Mouse (Mus musculus) lung, postnatal 4 days (tissue): ENCODE results near the gene Hpcal1.

ENCODE experiments used
- DNase-seq, 2 experiments: peaks; one replicate each; pipeline ENCODE4 v3.0.0; 2021

The Hpcal1 gene

DNA sequence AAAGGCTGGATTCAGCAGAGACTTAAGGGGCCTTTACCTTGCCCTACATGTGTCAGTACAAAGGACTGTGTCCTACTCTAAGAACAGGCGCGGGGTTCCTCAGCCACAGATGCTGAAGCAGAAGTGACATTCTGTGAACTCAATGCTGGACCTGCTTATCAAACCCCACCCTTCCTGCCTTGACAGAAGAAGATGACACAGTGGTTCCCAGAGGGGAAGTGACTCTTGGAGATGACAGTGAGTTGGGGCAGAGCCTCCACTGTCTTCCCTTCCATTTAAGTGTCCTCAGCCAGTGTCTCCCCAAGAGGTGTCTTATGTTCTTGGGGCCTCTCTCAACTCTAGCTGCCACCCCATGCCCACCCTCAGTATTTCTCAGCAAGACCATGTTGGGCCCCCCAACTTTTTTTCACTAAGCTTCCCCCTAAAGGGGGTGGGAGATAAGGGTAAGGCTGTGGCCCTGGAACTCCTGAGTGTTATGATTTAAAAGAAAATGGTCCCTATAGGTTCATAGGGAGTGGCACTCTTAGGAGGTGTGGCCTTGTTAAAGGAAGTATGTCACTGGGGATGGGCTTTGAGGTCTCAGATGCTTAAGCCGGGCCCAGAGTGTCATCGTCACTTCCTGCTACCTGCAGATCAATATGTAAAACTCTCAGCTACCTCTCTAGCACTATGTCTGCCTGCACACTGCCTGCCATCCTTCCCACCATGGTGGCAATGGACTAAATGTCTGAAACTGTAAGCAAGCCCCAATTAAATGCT, 25.2 kb downstream of the Hpcal1 start:
- peak in 1 of 2 experiments; percentile 49 for DNase-seq

DNA sequence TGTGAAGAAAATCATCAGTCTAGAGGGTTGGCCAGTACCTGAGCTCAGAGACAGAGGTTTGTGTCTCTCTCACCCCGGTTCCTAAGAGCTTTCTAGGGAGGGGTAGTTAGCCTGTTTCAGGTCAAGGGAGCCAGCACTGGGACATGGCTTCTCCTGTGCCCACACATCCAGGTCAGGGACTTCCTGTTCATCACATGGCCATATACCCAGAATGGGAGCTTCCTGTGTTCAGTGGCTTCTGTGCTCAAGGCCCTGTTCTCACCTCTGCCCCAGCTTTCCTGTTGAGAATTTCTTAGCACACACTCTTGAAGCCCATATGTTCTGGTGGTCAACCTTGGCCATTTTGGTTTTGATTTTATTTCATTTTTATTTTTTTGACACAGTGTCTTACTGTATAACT, 26.6 kb downstream of the Hpcal1 start:
- no peak for DNase-seq

DNA sequence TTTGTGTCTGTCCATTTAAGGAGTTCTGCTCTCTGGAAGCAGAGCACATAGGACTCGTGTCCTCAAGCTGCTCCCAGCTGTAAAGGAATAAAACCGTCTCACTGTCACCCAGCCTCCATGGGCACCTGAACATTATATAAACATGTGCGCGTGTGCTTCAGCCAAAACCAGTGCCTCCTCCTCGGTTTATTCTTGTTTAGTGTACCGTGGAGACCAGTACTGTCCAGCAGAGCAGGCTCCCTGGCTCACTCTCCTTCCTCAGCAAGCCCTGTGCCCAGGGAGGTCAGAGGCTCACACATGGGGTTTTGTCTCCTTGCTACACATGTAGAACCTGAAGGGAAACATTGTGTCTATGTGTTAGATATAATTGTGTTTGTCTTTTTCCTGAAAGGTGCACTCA, 27.5 kb downstream of the Hpcal1 start:
- no peak for DNase-seq

DNA sequence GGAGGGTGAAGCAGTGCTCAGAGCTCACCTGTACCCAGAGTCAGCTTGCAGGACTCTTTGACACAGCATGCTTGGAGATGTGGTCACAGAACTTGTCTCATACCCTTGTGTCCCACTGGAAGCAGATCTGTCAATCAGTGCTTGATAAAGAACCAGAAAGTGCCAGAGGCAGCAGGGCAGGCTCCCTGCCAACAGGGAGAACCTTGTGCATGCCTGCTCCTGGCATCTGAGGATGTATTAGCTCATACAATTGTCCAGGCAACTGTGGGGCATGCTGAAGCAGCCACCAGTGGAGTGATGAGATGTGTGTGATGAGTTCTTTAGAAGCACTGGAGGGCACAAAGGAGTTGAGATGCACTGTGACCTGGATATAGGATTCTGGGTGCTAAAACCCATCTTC, 30.4 kb downstream of the Hpcal1 start:
- no peak for DNase-seq

DNA sequence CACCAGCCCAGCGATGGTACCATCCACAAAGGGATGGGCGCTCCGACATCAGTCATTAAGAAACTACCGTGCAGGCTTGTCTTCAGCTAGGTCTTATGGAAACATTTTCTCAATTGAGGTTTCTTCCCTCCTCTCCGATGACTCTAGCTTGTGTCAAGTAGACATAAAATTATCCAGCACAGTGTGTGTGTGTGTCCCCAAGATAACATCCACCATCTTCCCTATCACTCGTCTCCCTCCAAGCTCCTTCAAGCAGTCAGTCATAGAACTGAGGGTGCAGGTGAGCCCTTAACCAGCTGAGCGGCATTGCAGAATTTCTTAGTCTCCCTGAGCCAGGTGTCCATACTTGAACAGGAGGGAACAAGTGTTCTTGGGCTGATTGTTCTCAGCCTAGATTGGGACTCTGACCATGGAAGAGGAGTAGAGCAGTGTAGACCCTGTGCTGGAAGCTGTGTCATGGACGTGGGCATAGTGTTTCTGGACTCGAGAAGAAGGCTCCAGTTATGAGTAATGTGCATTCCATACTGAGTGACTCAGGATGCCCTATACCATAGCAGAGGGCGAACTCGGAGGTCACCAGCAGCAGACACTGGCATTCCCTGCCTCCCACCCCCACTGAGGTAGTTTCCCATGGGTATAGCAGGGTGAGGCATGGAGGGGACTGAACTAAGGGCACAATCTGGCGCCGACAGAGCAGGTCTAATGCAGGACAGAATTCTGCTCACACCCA, 32.0 kb downstream of the Hpcal1 start:
- no peak for DNase-seq

DNA sequence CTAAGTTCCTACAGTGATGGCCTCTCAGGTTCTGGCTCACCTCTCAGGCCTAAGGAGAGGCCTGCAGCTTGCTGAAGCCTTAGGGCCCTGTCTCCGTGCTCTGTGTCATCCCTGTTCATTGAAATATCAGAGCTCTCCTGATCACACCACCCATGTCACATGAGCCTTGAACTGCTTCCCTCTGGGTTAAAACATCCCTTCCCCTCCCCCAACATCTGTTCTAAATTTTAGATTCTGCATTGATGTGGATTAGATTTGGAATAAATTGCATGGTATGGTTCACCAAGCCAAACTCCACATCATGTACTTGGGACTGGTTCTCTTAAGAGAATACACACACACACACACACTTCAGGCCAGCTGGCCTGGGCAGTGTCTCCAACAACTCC, 32.5 kb downstream of the Hpcal1 start:
- no peak for DNase-seq

DNA sequence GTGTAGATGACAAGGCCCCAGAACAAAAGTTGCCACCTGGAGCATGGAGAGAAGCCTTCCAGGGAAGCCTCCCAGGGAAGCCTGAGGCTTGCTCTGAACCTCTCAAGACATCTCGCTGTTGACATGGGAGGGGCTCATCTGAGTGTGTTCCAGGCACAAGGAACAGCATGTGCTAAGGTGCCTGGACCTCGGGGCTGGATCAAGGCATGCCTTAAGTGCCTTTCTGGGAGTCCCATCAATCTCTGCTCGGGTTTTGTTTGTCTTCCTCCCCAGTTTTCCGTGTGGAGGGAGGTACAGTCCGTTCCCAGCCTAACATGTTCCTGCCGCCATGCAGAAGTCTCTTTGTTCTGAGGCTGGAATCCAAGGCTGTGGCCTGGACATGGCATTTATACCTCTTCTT, 33.3 kb downstream of the Hpcal1 start:
- DNase-seq: no peak

DNA sequence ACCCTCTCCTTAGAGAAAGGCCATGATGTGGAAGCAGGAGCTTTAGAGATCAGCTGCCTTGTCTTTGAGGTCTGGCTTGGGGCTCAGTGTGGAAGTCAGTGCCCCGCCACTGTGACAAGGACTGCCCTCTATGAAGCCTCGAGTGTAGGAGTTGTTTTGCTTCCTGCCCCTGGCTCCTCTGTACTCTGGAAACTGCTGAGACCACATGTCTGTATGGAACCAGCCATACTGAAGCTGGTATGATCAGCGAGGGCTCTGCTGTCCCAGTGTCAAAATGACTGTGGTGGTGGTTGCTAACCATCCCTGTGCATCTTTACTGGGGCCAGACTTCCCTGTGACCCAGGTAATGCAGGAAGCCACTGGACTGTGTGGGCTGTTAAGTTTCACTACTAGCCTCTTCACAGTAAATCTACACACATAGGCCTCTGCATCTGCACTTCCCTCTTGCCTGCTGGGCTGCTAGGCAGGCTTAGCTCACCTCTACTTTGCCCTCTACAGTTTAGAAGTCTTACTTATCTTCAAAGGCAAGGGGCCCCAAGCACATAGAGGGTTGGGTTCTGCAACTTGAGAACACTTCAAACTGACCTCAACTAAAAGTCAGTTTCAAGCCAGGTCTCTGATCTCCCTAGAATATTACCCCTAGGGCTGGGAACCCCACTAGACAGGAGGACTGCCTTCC, 33.9 kb downstream of the Hpcal1 start:
- DNase-seq: peak in 1 of 2 experiments; percentile 35

DNA sequence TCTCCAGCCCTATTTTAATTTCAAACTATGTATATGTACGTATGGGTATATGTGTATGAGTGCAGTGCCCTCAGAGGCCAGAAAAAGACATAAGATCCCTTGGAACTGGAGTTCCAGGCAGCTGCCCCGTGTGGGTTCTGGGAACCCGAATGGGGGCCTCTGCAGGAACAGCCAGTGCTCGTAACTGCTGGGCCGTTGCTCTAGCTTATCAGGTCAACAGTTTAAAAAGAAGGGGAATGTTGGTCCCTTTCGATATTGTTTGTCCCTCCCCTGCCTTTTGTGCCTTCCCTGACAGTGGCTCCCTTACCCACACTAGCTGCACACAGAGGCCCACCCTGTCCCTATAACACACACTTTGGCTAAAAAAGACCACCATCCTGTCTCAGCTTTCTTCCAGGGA, 34.9 kb downstream of the Hpcal1 start:
- no peak for DNase-seq

DNA sequence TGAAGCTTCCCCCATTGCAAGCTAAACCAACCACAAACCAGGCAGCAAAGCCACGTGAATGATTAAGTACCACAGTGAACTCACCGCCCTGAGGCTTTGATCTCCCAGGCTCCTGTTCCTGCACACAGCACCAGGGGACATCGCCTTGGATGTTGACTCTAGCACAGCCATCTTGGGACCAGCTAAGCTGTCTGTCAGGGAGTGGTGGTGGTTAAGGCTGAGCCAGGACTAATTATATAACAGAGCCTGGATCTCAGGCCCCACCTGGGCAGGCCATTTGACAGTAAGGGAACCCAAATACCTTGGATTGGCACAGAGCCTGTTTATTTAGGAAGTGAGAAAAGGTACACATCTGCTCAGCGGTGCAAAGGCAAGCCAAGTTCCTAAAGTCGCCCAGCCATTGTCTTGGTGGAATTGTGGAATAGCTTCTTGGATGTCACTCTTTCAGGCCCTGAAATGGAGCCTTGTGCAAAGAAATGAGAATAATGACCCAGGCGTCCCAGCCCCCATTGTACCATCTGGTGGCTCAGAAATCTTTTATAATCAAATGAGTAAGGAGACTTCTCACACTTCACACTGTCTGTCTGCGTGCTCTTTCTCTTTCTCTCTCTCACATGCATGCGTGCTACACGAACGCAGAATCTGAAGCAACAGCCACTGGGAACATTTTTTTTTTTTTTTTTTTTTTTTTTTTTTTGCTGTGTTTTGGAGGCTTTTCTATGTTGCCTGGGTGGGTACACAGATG, 36.1 kb downstream of the Hpcal1 start:
- no peak for DNase-seq

DNA sequence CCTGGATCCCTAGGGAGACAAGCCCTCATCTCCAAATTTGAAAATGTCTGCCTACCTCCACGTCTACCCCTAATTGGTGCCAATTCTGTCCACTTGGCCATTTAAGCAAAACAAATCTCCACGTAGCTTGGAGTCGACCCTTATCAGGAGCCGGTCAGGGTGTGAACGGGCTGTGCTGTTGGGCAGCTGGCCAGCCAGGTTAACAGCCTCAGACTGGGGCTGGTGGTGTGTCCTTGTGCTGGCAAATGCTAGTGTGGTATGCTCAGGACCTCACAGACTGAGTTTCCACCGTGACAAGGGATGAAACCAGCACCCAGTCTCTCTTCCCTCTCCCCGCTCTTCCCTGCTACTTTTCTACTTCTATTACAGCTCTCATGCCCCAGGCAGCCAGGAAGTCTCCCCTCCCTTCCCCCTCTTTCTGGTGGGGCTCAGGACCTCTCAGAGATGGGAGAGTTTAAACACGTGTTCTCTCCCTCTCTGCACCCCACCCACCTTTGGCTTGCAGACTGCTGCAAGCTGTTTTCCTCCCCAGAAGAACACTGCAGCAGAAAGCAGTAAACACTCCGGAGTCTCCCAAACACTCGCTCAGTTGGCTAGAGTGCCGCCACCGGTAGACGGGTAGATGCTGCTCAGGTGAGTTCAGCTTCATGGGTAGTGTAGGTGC, 37.2 kb downstream of the Hpcal1 start:
- DNase-seq: peak; percentile 53 to 76

DNA sequence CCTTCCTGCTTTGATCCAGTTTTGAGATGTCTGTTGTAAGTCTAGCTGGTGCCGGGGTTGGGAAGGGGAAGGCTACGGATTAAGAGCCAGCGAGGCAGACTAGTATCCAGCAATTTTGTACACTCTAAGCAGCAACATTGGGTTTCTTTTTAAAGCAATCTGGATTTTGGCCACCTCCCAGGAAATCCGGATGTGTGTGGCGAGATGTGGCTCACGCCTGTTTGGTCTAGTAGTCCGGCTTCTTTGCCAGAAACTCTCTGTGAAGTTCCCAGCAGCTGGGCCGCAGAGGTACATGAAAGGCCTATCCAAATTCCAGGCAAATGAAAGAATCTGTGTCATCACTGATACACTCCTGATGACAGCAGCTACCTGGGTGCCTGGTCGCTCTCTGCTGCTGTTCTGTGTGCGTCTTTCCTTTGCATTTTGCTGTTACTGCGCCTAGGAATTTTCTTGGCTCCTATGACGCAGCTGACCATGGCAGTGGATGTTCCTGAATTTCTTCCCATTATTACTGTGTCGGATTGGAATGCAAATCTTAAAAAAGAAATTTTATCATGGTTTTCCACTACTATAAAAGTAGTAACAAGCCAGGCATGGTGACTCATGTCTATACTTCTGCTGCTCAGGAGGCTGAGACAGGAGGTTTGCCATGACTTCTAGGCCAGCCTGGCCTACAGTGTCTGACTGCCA, 38.7 kb downstream of the Hpcal1 start:
- peak; percentile 58 to 65 for DNase-seq

DNA sequence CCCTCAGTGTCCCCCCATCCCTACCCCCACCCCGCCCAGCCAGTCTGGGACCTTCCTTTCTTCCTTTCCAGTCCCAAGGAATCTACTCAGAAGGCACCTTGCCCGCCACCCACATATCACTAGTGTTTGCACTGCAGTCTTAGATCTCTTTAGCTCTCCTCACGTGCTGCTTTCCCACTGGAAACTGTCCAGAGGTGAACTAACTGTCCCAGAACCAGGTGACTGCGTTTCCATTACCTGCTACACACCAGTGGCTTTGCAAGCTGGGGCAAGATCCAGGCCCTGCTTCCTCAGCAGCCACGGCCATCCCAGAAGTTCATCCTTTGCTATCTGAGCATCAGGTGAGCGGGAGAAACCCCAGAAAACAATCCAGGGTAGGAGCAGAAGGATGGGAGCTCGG, 41.4 kb downstream of the Hpcal1 start:
- no peak for DNase-seq

DNA sequence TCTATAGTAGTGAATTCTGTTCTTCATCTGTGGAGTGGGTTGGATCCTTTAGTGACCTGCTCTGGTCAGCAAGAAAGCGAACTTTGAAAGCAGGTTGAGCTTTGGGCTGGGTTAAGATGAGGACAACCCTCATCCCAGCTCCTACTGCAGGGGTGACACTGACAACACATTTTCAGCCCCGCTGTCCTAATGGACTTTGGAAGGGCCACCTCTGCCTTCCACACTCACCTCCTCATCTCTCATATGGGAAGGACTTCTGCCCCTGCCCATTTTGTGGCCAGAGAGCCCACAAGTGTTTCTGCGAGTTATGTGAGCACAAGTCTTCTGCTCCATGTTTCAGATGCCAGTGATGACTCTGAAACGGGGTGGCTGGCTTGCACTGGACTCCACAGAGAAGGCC, 41.9 kb downstream of the Hpcal1 start:
- DNase-seq: no peak

DNA sequence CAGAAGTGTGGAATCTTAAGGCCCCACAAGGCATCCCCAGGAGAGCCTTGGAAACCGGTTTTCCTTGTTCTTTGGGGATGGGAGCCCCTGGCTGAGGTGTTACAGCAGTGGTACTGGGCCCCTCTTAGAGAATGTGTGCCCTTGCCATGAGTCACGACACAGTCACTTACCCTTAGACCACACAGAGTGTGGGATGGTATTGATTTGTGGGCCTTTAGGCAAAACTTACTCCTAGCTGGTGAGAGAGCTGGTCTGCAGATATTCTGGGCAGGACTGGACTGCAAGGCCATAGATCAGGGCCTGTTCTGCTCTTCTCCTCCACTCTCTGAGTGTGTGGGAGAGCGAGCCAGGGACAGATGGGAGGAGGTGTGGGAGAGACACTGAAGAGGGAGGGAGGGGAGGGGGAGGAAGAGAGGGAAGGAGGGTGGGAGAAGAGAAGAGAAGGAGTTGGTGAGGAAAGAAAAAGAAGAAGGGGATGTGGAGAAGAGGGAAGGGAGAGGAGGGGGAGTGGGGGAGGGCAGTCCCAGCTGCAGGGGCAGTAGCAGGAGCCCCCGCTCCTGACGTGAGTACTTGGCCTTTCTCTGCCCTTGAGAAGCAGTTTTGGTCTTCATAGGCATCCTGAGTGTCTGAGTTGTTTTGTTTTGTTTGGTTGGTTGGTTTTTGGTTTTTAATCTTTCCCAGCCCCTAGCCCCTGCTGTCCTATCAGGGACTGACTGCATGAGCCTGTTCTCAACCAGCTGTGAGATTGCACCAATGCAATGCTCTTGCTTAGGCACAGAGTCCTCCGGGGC, 42.7 kb downstream of the Hpcal1 start:
- DNase-seq: peak; percentile 27 to 63

DNA sequence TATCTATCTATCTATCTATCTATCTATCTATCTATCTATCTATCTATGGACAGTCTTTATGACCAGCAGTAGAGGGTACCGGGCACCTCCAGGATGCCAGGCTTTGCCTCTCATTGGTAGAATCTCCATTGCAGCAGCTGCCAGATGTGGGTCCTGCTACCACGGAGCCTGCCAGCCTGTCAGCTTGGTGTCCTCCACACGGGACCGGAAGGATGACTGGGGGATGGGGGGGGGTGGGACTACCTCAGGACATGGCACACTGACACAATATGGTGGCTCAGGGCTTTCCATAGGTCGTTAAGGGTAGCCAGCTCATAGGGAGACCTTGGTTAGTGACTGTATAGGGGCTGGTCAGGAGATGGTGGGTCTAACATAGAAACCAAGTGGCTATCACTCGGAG, 45.7 kb downstream of the Hpcal1 start:
- DNase-seq: no peak

DNA sequence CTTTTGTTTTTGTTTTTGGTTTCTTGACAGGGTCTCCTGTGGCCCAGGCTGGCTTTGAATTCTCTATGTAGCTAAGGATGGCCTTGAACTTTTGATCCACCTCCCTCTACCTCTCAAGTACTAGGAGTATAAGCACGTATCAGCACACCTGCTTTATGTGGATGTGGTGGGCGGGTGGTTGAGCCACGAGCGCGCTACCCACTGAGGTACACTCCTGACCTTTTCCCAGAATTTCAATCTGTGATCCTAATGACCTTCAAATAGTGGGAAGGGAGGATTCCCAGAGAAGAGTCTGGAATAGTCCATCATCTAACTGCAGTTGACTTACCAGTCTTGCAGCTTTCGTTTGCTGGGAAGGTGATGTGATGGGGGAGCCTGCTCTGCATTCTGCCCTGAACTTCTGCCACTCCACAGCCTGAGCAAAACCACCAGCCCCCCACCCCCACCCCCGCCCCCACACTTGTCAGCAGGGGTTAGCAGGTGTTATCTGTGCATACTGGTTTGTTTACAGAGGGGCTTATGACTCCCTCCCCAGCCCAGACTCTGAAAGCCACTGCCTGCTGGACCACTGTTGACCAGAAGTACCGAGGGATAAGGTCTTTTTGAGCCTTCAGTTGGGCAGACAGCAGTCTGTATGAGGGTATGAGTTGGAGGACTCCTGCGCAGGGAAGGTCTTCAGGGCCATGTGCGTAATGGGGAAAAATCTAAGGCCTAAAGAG, 46.4 kb downstream of the Hpcal1 start:
- DNase-seq: no peak

DNA sequence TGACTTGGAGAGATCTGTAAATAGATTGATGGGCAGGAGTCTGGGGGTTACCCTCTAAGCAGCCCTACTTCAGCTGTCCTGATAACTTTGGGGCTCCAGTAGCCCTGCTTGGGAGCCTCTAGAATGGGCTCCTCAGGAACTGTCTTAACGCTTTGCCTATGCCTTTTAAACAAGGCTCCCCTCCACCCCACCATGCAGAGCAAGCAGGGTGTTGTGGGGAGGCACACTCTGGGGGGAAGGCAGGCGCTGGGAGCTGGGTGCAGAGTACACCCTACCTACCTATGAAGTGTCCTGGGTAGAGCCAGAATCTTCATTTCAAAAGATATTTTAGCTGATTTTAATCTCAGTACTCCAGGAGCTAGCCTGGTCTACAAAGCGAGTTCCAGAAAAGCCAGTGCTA, 47.2 kb downstream of the Hpcal1 start:
- DNase-seq: no peak

DNA sequence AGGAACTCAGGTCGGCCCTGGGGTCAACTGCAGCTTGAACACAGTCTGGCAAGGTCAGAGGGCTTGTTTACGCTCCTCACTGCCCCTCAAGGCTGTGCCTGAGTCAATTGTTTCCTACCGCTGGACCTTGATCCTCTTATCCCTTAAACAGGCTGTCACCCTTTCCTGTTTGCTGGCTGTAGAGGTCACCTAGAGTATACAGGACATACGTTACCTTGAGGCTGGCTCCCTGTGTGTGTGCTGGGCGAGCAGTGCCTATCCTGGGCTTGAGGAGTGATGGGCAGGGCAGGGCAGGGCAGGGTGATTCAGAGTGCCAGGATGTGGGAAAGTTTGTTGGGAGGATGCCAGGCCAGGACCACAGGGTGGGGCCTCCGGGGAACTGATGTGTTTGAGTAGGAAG, 47.8 kb downstream of the Hpcal1 start:
- DNase-seq: peak; percentile 69 to 73

DNA sequence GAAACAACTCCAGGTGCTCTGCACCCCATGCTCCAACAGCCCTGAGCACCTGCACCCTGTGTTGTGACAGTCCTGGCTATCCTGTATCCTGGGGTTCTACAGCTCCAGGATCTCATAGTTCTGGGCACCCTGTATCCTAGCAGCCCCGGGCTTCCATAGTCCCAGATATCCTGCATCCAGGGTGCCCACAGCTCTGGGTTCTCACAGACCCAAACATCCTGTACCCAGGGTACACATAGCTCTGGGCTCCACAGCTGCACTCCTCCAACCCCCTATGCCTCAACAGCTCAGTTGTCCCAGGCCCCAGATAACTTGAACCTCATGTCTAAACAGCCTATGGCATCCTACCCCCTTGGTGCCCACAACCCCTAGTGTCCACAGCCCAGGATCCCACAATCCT, 49.6 kb downstream of the Hpcal1 start:
- no peak for DNase-seq
